ENCODE assay signal across 20 mouse cellular contexts in genomic region chr3:95294316-95294715, GRCm38 (mm10). TPM values are rescaled to one million over a fixed set of nuclear protein-coding genes. Genes with fewer than 3 reads are reported as not detected.
A peak's percentile ranks its signal among the peaks of the same experiment; 100 is the strongest.
DNase-seq lines count a peak whose midpoint lies in the region; ATAC-seq and TF ChIP-seq lines count a peak whose summit lies in the region.
"Had no signal": no experiment of that assay in that cellular context is flagged by ENCODE, and none has a peak within 500 bp of the region (broad histone marks: within the 10 kb centered on the region; RNA-seq: fewer than 3 reads in every experiment).

No protein-coding gene starts in this region.

- TF ChIP-seq CTCF in intestine, postnatal 0 days (IDR thresholded peaks at IDR 0.05; ENCODE audit: low read depth) = no peak

- H3K4me1 ChIP-seq in intestine, postnatal 0 days (replicated peaks; ENCODE audit: control insufficient read depth, insufficient read depth, low read length) = no peaks in the 10 kb centered on the region
- H3K4me1 ChIP-seq in intestine, embryonic 15.5 days (replicated peaks) = peaks cover 15% of the 10 kb centered on the region; the same call in 1 of the 2 replicates
- peaks cover 2 to 40% of the 10 kb centered on the region in 2 experiments; a peak in 2 of 4 replicates for H3K4me1 ChIP-seq in ES-E14 (ENCODE audit: control insufficient read depth in 2 of 2, insufficient read depth in 2 of 2, low read length in 2 of 2, poor library complexity in 1 of 2)
- peaks cover 12% of the 10 kb centered on the region for H3K4me1 ChIP-seq in liver, embryonic 11.5 days (replicated peaks; ENCODE audit: control insufficient read depth, insufficient read depth, low read length)
- H3K4me1 ChIP-seq: midbrain, embryonic 12.5 days had no signal

- H3K9me3 ChIP-seq in intestine, postnatal 0 days (ENCODE audit: control insufficient read depth) = no peaks in the 10 kb centered on the region
- no peaks in the 10 kb centered on the region for H3K9me3 ChIP-seq in intestine, embryonic 15.5 days
- no peaks in the 10 kb centered on the region for H3K9me3 ChIP-seq in ES-E14 (ENCODE audit: control insufficient read depth, insufficient read depth, low read depth, low read length)
- no peaks in the 10 kb centered on the region for H3K9me3 ChIP-seq in liver, embryonic 11.5 days (ENCODE audit: control insufficient read depth, low read length)
- H3K9me3 ChIP-seq: embryonic facial prominence, embryonic 12.5 days; midbrain, embryonic 12.5 days had no signal

- H3K36me3 ChIP-seq in intestine, postnatal 0 days (ENCODE audit: control insufficient read depth, insufficient read depth) = peaks cover 27% of the 10 kb centered on the region
- peaks cover 13% of the 10 kb centered on the region; the same call in 1 of the 2 replicates for H3K36me3 ChIP-seq in intestine, embryonic 15.5 days
- peaks cover 32% of the 10 kb centered on the region for H3K36me3 ChIP-seq in ES-E14 (ENCODE audit: control insufficient read depth, insufficient read depth, low read length, poor library complexity, severe bottlenecking)
- peaks cover 14% of the 10 kb centered on the region for H3K36me3 ChIP-seq in liver, embryonic 11.5 days (ENCODE audit: control insufficient read depth, insufficient read depth, low read length)

- H3K4me3 ChIP-seq in intestine, postnatal 0 days (ENCODE audit: low read depth, low read length) = no peak overlapping the region
- no peak overlapping the region for H3K4me3 ChIP-seq in intestine, embryonic 15.5 days (replicated peaks)
- H3K4me3 ChIP-seq in ES-E14 (ENCODE audit: insufficient read depth in 1 of 2, low read depth in 1 of 2, low read length in 2 of 2, poor library complexity in 1 of 2, severe bottlenecking in 1 of 2) = no peak overlapping the region
- H3K4me3 ChIP-seq in liver, embryonic 11.5 days (ENCODE audit: low read depth, low read length) = no peak overlapping the region
- H3K4me3 ChIP-seq: embryonic facial prominence, embryonic 12.5 days; forebrain, embryonic 10.5 days; heart, adult 2 months; midbrain, embryonic 12.5 days had no signal

- H3K9ac ChIP-seq in intestine, postnatal 0 days (ENCODE audit: low read depth, low read length) = no peak overlapping the region
- no peak overlapping the region for H3K9ac ChIP-seq in intestine, embryonic 15.5 days
- no peak overlapping the region for H3K9ac ChIP-seq in ES-E14 (ENCODE audit: insufficient read depth, low read depth, low read length, poor library complexity, severe bottlenecking)
- no peak overlapping the region for H3K9ac ChIP-seq in liver, embryonic 11.5 days (ENCODE audit: low read depth, low read length)
- H3K9ac ChIP-seq: embryonic facial prominence, embryonic 12.5 days; midbrain, embryonic 12.5 days had no signal

- H3K4me2 ChIP-seq in intestine, postnatal 0 days (replicated peaks; ENCODE audit: low read depth) = no peak overlapping the region
- H3K4me2 ChIP-seq in intestine, embryonic 15.5 days (replicated peaks) = no peak overlapping the region
- 0 out of 2 replicates have a peak overlapping the region, but pooled peaks have one; percentile 4 for H3K4me2 ChIP-seq in liver, embryonic 11.5 days
- H3K4me2 ChIP-seq: embryonic facial prominence, embryonic 12.5 days; midbrain, embryonic 12.5 days had no signal

- no peak for DNase-seq in ES-E14 (ENCODE audit: low read depth, low spot score)
- DNase-seq in liver, embryonic 11.5 days (ENCODE audit: low spot score) = no peak
- DNase-seq in cerebellum, adult 18-20 months = no peak
- no peak for DNase-seq in left cerebral cortex, adult 11 months (ENCODE audit: low spot score)
- no peak for DNase-seq in adrenal gland, postnatal 4 days (ENCODE audit: low spot score in 2 of 2)
- DNase-seq: cerebellum, postnatal 14 days; gastrocnemius, postnatal 10 days; heart, adult 2 months; layer of hippocampus, adult 9-11 months; lung, postnatal 10 days; right cerebral cortex, postnatal 4 days; thymus, adult 18-20 months had no signal

- H3K27ac ChIP-seq in intestine, postnatal 0 days (ENCODE audit: low read depth, low read length) = peak overlapping the region; percentile 42
- no peak overlapping the region for H3K27ac ChIP-seq in intestine, embryonic 15.5 days
- peak overlapping the region; percentile 10; the same call in 1 of the 2 replicates for H3K27ac ChIP-seq in ES-E14 (ENCODE audit: insufficient read depth, low read depth, low read length, poor library complexity, severe bottlenecking)
- H3K27ac ChIP-seq in liver, embryonic 11.5 days (ENCODE audit: low read depth, low read length) = peak overlapping the region; percentile 34; the same call in 1 of the 2 replicates
- H3K27ac ChIP-seq: embryonic facial prominence, embryonic 12.5 days; forebrain, embryonic 10.5 days; heart, adult 2 months; midbrain, embryonic 12.5 days had no signal

- no peak for ATAC-seq in intestine, postnatal 0 days
- ATAC-seq in intestine, embryonic 15.5 days = no peak
- no peak for ATAC-seq in liver, embryonic 11.5 days (replicated peaks; ENCODE audit: low FRiP score)
- peak; percentile 37 for ATAC-seq in megakaryocyte progenitor cell, adult 5-6 weeks (replicated peaks; ENCODE audit: poor library complexity)

- 75% methylated on average over 7 of the region's 7 CpGs for WGBS in intestine, postnatal 0 days
- 82% methylated on average over 7 of the region's 7 CpGs for WGBS in intestine, embryonic 15.5 days
- 70% methylated on average over 7 of the region's 7 CpGs for WGBS in liver, embryonic 11.5 days

- no peaks in the 10 kb centered on the region for H3K27me3 ChIP-seq in intestine, postnatal 0 days (replicated peaks; ENCODE audit: control insufficient read depth, insufficient read depth, low read length)
- no peaks in the 10 kb centered on the region for H3K27me3 ChIP-seq in intestine, embryonic 15.5 days (replicated peaks)
- no peaks in the 10 kb centered on the region for H3K27me3 ChIP-seq in liver, embryonic 11.5 days (replicated peaks; ENCODE audit: control insufficient read depth, insufficient read depth, low read length)
- H3K27me3 ChIP-seq: embryonic facial prominence, embryonic 12.5 days; midbrain, embryonic 12.5 days; Patski had no signal

- in situ Hi-C loops in ES-E14 (cut with MboI; ENCODE audit: low sequenced_read_pairs in 2 of 2, unreplicated experiment in 2 of 2) = no loop called here

TF ChIP-seq in ES-E14, 5 proteins besides CTCF, POLR2A, EP300 and RAD21:
- TF ChIP-seq MAFK (IDR thresholded peaks at IDR 0.05; ENCODE audit: insufficient read depth, low read depth, low read length) (no peak), ZNF384 (IDR thresholded peaks at IDR 0.05; ENCODE audit: low read depth, low read length) (no peak), CHD2 (IDR thresholded peaks at IDR 0.05; ENCODE audit: low read depth, low read length) (no peak)
TF ChIP-seq in ES-E14: peak in this region for 0.

RNA-seq across cellular contexts. Expression of gene Prune1, which starts 12.4 kb away (rescaled TPM):
- 9.2 and 10.1 TPM in 2 replicates for polyA plus RNA-seq in intestine, postnatal 0 days (2015; fragmentation: Nextera tagmentation; extraction: Ambion mirVana)
- polyA plus RNA-seq in intestine, embryonic 15.5 days (2015; fragmentation: Nextera tagmentation; extraction: Ambion mirVana) = 15.5 and 15.7 TPM in 2 replicates
- total RNA-seq in ES-E14 (2012; rRNA removed) = 26.4 and 29.5 TPM in 2 replicates
- polyA plus RNA-seq in liver, embryonic 11.5 days (2014; fragmentation: Nextera tagmentation; extraction: Ambion mirVana) = 19.8 and 22.7 TPM in 2 replicates
- total RNA-seq in megakaryocyte progenitor cell, adult 5-6 weeks (2015) = 14.8 and 15.2 TPM in 2 replicates
- 7.8 and 11.8 TPM in 2 replicates for total RNA-seq in megakaryocyte progenitor cell, adult 5-6 weeks (2017)
- total RNA-seq in adrenal gland, postnatal 4 days (2021) = 10 to 100 TPM; 31.6 to 32.7 TPM

RNA-seq across cellular contexts. Expression of gene Anxa9, which starts 12.7 kb away (rescaled TPM):
- polyA plus RNA-seq in intestine, postnatal 0 days (2015; fragmentation: Nextera tagmentation; extraction: Ambion mirVana) = 2.0 and 2.3 TPM in 2 replicates
- polyA plus RNA-seq in intestine, embryonic 15.5 days (2015; fragmentation: Nextera tagmentation; extraction: Ambion mirVana) = 1.4 and 1.6 TPM in 2 replicates
- 0.58 and 1.1 TPM in 2 replicates for total RNA-seq in ES-E14 (2012; rRNA removed)
- polyA plus RNA-seq in liver, embryonic 11.5 days (2014; fragmentation: Nextera tagmentation; extraction: Ambion mirVana) = 5.5 and 6.7 TPM in 2 replicates
- total RNA-seq in megakaryocyte progenitor cell, adult 5-6 weeks (2015) = 11.2 and 15.9 TPM in 2 replicates
- 5.5 and 7.0 TPM in 2 replicates for total RNA-seq in megakaryocyte progenitor cell, adult 5-6 weeks (2017)
- 1 to 10 TPM; 1.1 to 1.3 TPM for total RNA-seq in adrenal gland, postnatal 4 days (2021)

RNA-seq across cellular contexts. Expression of gene Mindy1, which starts 13.2 kb away (rescaled TPM):
- 36.4 and 38.0 TPM in 2 replicates for polyA plus RNA-seq in intestine, postnatal 0 days (2015; fragmentation: Nextera tagmentation; extraction: Ambion mirVana)
- 36.1 and 38.4 TPM in 2 replicates for polyA plus RNA-seq in intestine, embryonic 15.5 days (2015; fragmentation: Nextera tagmentation; extraction: Ambion mirVana)
- total RNA-seq in ES-E14 (2012; rRNA removed) = 48.8 and 54.5 TPM in 2 replicates
- 29.0 and 29.9 TPM in 2 replicates for polyA plus RNA-seq in liver, embryonic 11.5 days (2014; fragmentation: Nextera tagmentation; extraction: Ambion mirVana)
- 30.9 and 33.2 TPM in 2 replicates for total RNA-seq in megakaryocyte progenitor cell, adult 5-6 weeks (2015)
- 22.7 and 23.6 TPM in 2 replicates for total RNA-seq in megakaryocyte progenitor cell, adult 5-6 weeks (2017)
- 100 to 1,000 TPM; 127 to 130 TPM for total RNA-seq in adrenal gland, postnatal 4 days (2021)

RNA-seq across cellular contexts. Expression of gene Cers2, which starts 20.3 kb away (rescaled TPM):
- polyA plus RNA-seq in intestine, postnatal 0 days (2015; fragmentation: Nextera tagmentation; extraction: Ambion mirVana) = 109 and 120 TPM in 2 replicates
- 146 and 148 TPM in 2 replicates for polyA plus RNA-seq in intestine, embryonic 15.5 days (2015; fragmentation: Nextera tagmentation; extraction: Ambion mirVana)
- 87.6 and 101 TPM in 2 replicates for total RNA-seq in ES-E14 (2012; rRNA removed)
- 178 and 182 TPM in 2 replicates for polyA plus RNA-seq in liver, embryonic 11.5 days (2014; fragmentation: Nextera tagmentation; extraction: Ambion mirVana)
- 193 and 203 TPM in 2 replicates for total RNA-seq in megakaryocyte progenitor cell, adult 5-6 weeks (2015)
- total RNA-seq in megakaryocyte progenitor cell, adult 5-6 weeks (2017) = 91.3 and 98.4 TPM in 2 replicates
- 100 to 1,000 TPM; 145 to 147 TPM for total RNA-seq in adrenal gland, postnatal 4 days (2021)

RNA-seq across cellular contexts. Expression of gene Bnipl, which starts 43.3 kb away (rescaled TPM):
- polyA plus RNA-seq in intestine, postnatal 0 days (2015; fragmentation: Nextera tagmentation; extraction: Ambion mirVana) = not detected in 2 replicates
- polyA plus RNA-seq in intestine, embryonic 15.5 days (2015; fragmentation: Nextera tagmentation; extraction: Ambion mirVana) = 0.36 and 0.56 TPM in 2 replicates
- total RNA-seq in ES-E14 (2012; rRNA removed) = 6.7 and 16.0 TPM in 2 replicates
- 0.08 and 0.25 TPM in 2 replicates for polyA plus RNA-seq in liver, embryonic 11.5 days (2014; fragmentation: Nextera tagmentation; extraction: Ambion mirVana)
- total RNA-seq in megakaryocyte progenitor cell, adult 5-6 weeks (2015) = not detected in 2 replicates
- total RNA-seq in megakaryocyte progenitor cell, adult 5-6 weeks (2017) = not detected in 2 replicates
- total RNA-seq in adrenal gland, postnatal 4 days (2021) = under 1 TPM in 1 of 2 experiments, not detected in 1; 0.90 TPM
- total RNA-seq: gastrocnemius, postnatal 10 days; heart, adult 2 months had no signal
- polyA plus RNA-seq: heart, postnatal 0 days had no signal
